Mouse (Mus musculus) embryonic facial prominence, embryonic 10.5 days (tissue): Measurements from ENCODE around the gene Chchd3. TPM values are rescaled to one million over a fixed set of nuclear protein-coding genes. Genes with fewer than 3 reads are reported as not detected.

Experiments used
- DNase-seq: peaks from one replicate; pipeline ENCODE4 v3.0.0-alpha.2; 2017; ENCODE audit warnings: low spot score
- H3K27ac ChIP-seq: fragments of 300-500 bp; sonication (generic); replicated peaks from 2 replicates; pipeline ENCODE4 v1.5.1; 2016; ENCODE audit warnings: mild to moderate bottlenecking
- H3K27me3 ChIP-seq: fragments of 300-500 bp; sonication (generic); replicated peaks from 2 replicates; pipeline ENCODE4 v1.6.1; 2016; ENCODE audit warnings: low read depth, mild to moderate bottlenecking; ENCODE audit not compliant: poor library complexity, severe bottlenecking
- H3K36me3 ChIP-seq: fragments of 300-500 bp; sonication (generic); replicated peaks from 2 replicates; pipeline ENCODE4 v1.6.1; 2016; ENCODE audit warnings: mild to moderate bottlenecking, moderate library complexity
- H3K4me1 ChIP-seq: fragments of 300-500 bp; sonication (generic); 2 replicates; pipeline ENCODE4 v1.6.1; 2016
- H3K4me3 ChIP-seq: fragments of 300-500 bp; sonication (generic); 2 replicates; pipeline ENCODE4 v1.5.1; 2016; ENCODE audit warnings: mild to moderate bottlenecking, moderate library complexity
- H3K9me3 ChIP-seq: fragments of 300-500 bp; sonication (generic); 2 replicates; pipeline ENCODE4 v1.6.1; 2016; ENCODE audit warnings: mild to moderate bottlenecking
- WGBS: fragments of 180-500 bp; shearing (Covaris S2); methylation state at CpG from one replicate; pipeline ENCODE4 v1.1.7; 2016; 5-methylcytosine and 5-hydroxymethylcytosine counted together
- polyA plus RNA-seq: library from polyadenylated mRNA; unstranded; fragments of >200 nt; fragmentation: Nextera tagmentation; extraction: Ambion mirVana; gene quantifications from 2 replicates; pipeline ENCODE4 v1.2.1, GENCODE M21; 2016

The Chchd3 gene
- 116 and 118 TPM in 2 replicates for polyA plus RNA-seq

DNA sequence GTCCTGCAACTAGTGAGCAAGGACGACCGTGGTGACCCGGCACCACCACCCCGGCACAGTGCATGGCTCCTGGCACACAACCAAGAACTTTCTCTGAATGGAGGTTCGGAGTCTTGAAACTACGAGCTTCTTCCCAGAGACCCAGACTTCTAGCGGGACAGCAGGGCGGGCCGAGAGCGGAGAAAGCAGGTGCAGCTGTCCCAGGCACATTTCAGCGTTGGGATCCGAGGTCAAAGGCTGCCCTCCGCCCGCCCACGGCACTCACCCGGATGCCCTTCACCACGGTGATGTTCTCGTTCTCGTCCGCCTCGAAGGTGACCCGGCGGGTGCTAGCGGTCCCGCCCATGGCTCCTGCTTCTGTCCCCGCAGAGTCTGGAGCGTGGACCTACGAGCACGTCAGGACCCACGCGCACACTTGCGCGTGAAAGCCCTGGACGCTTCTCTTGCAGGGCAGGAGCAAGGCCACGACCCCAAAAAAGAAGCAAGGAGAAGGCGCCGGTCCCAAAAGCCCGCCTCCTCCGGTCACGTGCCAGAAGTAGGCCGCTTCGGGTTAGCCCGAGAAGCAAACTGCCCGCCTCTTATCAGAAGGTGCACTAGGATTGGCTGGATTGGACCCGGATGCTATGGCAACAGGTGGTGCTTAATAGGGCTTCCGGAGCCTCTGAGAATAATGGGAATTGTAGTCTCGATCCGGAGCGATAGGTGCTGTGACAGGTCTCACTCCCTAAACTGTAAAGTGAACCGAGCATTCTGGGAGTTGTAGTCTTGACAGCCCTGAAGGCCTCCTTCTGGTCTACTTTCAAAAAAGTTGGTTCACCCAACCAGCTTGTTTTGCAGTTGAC lies at the start of gene Chchd3:
Gene Chchd3, minus strand, starts transcription at position 526 of the 842 bp plus-strand sequence.
- DNase-seq: peak; percentile 94
- H3K9me3 ChIP-seq: no peaks in the 10 kb centered on the region
- H3K36me3 ChIP-seq: peaks cover 12% of the 10 kb centered on the region
- peak within 1 kb of the TSS; percentile 94 for H3K4me3 ChIP-seq
- WGBS: under 1% methylated on average over 50 of the region's 50 CpGs
- peak within 1 kb of the TSS; percentile 90 for H3K27ac ChIP-seq
- H3K4me1 ChIP-seq: peaks cover 6% of the 10 kb centered on the region
- no peaks in the 10 kb centered on the region for H3K27me3 ChIP-seq

DNA sequence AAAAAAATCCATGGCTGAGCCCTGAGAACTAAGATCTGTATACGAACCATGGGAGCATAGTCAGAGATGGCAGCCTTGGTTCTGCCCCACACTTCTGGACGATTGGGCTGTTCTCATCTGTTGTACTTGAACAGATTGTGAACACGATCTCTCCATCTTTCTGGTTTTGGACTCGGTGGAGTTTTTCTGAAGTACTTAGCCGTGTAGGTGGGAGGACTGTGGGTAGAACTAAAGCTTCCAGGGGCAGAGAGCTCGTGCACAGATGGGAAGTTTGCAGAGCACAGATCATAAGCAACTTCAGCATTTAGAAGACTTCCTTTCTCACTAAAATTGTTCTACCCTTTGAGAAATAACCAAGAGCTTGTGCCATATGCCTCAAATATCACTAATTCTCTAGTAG lies 44.6 kb upstream of the Chchd3 start:
- Histone ChIP-seq H3K9me3 (no peaks in the 10 kb centered on the region), H3K27ac (no peak overlapping the region), H3K27me3 (no peaks in the 10 kb centered on the region), H3K4me3 (no peak overlapping the region), H3K36me3 (no peaks in the 10 kb centered on the region), H3K4me1 (no peaks in the 10 kb centered on the region)
- WGBS: 84% methylated on average over 6 of the region's 6 CpGs
- no peak for DNase-seq

DNA sequence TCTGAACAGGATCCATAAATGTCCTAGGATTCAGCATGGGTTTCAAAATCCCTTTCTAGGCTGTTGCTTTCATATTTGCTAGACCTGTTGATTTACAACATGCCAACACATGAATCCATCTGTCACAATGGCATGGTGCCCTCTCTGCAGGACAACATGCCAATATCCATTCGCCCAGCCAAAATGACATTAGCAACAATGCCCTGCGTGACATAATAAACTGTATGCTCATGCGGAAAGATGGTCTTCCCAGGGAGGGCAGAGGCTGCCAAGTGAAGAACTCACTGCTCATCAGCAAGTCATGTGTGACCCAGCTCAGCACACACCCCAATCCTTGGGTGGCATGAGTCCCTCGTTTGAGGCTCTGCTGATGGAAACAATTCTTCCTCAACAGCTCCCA lies 38.8 kb upstream of the Chchd3 start:
- Histone ChIP-seq H3K36me3 (no peaks in the 10 kb centered on the region), H3K27me3 (no peaks in the 10 kb centered on the region), H3K9me3 (no peaks in the 10 kb centered on the region), H3K27ac (no peak overlapping the region), H3K4me3 (no peak overlapping the region), H3K4me1 (peaks cover 9% of the 10 kb centered on the region)
- no peak for DNase-seq
- WGBS: 88% methylated on average over 4 of the region's 4 CpGs

DNA sequence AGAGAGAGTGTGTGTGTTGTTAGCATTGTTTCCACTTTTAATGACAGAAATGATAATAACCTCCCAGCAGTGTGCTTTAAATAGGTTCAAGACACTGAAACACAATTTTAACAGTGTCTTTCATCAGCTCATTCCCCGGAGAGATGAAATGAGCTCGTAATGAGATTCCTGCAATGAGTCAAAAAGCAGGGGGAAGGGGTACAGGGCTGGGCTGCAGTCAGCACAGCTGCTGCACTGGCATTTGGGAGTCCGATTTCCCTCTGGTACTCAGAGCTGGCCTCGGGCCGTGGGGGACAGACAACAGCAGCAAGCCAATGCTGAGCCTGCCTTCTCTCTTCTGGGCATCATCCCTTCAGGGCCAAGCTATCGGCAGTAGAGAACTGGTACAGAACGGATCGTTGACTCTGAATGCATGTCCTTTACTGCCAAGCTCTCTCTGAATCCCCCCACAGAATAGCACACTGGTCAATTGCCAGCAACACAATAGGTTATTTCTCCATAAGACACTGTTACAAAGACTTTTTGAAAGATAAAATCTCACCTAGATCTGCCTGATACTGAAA lies 34.7 kb upstream of the Chchd3 start:
- DNase-seq: peak; percentile 27
- no peaks in the 10 kb centered on the region for H3K27me3 ChIP-seq
- no peak overlapping the region for H3K27ac ChIP-seq
- no peaks in the 10 kb centered on the region for H3K36me3 ChIP-seq
- no peaks in the 10 kb centered on the region for H3K9me3 ChIP-seq
- WGBS: 45% methylated on average over 8 of the region's 8 CpGs
- H3K4me1 ChIP-seq: peaks cover 9% of the 10 kb centered on the region
- H3K4me3 ChIP-seq: no peak overlapping the region

DNA sequence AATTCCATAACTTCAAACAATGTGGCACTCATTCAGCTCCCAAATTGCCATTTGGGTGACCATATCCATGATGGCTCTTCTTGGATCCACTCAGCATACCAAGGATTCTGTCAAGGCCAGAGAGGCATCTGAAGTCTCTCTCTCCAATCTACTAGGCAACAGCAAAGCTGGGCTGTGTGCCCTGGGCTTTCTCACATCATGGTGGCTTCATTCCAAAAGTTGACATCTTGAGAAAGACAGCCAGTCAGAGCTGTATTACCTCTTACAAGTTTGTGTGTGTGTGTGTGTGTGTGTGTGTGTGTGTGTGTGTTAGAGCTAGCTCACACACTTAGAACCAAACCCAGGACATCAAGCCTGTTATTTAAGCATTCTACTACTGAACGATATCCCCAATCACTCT lies 20.1 kb upstream of the Chchd3 start:
- no peak overlapping the region for H3K4me3 ChIP-seq
- no peaks in the 10 kb centered on the region for H3K9me3 ChIP-seq
- no peak overlapping the region for H3K27ac ChIP-seq
- H3K36me3 ChIP-seq: no peaks in the 10 kb centered on the region
- 92% methylated on average over 1 of the region's 1 CpGs for WGBS
- H3K4me1 ChIP-seq: no peaks in the 10 kb centered on the region
- no peaks in the 10 kb centered on the region for H3K27me3 ChIP-seq
- DNase-seq: no peak

DNA sequence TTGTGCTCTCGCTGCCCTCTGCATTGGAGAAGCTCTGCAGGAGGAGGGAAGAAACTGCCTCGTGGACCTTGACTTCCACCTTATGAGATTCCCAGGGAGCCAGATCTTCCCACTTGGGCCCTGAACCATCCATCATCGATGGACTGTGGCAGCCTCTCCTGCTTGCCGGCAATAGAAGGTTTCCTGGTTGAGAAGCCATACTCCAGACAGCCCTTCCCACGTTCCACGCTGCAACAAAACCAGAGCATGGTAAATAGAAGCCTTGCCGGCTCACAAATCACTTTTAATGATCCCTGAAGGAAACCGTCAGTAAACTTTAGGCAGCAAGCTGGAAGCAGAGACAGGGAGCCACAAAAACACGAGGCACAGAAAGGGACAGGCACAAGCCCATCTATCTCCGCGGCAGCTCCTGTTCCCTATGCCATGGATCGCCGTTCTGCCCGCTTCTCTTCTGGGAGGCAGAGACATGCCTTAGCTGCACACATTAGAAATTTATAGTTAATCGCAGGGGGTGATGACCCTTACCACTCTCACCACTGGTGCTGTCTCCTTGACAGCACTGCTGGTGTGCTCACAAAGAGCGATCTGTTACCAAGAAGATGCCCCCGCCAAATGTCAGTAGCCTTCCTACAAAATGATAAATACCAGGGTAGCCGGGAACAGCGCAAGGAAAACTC lies 18.3 kb upstream of the Chchd3 start:
- Histone ChIP-seq H3K27me3 (no peaks in the 10 kb centered on the region), H3K36me3 (no peaks in the 10 kb centered on the region), H3K4me1 (no peaks in the 10 kb centered on the region), H3K4me3 (no peak overlapping the region), H3K27ac (no peak overlapping the region), H3K9me3 (no peaks in the 10 kb centered on the region)
- WGBS: 85% methylated on average over 19 of the region's 19 CpGs
- no peak for DNase-seq

DNA sequence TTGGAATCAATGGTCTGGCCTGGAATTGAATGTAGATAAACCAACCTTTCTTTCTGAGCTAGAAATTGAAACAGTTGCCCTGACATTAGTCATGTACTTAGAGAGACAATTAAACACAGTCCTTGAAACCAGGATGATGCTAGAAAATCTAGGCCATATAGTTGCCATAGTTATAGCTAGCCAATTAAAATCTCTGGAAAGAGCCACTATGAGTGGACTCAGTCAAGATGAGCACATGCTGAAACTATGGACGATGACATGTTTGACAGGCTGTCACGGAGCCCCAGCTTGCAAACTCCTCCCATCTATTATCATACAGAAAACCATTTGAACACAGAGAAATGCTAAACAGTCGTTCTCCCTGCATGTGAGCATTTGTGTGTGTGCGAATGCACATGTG lies 6.4 kb upstream of the Chchd3 start:
- WGBS: 79% methylated on average over 4 of the region's 4 CpGs
- Histone ChIP-seq H3K4me1 (no peaks in the 10 kb centered on the region), H3K27me3 (no peaks in the 10 kb centered on the region), H3K27ac (no peak overlapping the region), H3K9me3 (no peaks in the 10 kb centered on the region), H3K4me3 (no peak overlapping the region), H3K36me3 (no peaks in the 10 kb centered on the region)
- no peak for DNase-seq

DNA sequence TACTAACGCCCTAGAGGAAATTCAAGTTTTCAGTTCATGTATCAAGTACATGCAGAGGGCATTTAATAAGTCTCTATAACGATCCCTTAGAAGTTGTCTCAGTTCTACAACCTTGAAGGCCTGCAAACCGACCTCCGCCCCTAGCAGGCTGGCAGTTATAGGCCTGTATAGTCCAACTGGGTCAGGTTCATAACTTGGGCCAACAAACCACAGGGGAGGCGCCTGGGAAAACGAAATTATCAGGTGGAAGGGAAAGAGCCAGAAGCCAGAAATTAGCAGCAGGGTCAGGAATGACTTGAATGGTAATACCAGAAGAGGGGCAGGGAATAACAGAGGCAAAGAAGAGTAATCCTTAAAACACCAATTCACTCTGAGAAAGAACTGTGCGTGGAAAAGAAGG lies 784 bp downstream of the Chchd3 start:
- Histone ChIP-seq H3K36me3 (peaks cover 19% of the 10 kb centered on the region), H3K27ac (peak overlapping the region; percentile 90), H3K27me3 (no peaks in the 10 kb centered on the region), H3K4me3 (peak overlapping the region; percentile 94), H3K9me3 (no peaks in the 10 kb centered on the region), H3K4me1 (peaks cover 6% of the 10 kb centered on the region)
- 41% methylated on average over 7 of the region's 7 CpGs for WGBS
- DNase-seq: no peak

DNA sequence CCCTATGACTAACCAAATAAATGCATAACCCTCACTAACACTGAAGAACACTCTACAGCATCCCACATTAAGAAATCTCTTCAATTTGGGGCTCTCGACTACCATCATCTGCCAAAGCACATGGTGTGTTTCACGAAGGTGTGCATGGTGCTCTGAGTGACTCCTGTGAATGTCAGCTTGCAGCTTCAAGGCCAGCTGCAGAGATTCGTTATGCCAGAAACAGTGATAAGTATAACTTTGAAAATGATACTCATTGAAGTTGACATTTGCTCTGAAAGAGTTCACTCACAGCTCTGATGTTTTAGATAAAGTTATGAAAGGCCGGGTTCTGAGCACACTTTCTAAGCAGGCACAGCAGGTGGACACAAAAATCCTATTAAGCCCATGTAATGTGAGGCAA lies 3.7 kb downstream of the Chchd3 start:
- Histone ChIP-seq H3K27me3 (no peaks in the 10 kb centered on the region), H3K4me3 (no peak overlapping the region), H3K27ac (no peak overlapping the region), H3K36me3 (peaks cover 25% of the 10 kb centered on the region), H3K9me3 (no peaks in the 10 kb centered on the region), H3K4me1 (peaks cover 6% of the 10 kb centered on the region)
- WGBS: 86% methylated on average over 4 of the region's 4 CpGs
- no peak for DNase-seq

DNA sequence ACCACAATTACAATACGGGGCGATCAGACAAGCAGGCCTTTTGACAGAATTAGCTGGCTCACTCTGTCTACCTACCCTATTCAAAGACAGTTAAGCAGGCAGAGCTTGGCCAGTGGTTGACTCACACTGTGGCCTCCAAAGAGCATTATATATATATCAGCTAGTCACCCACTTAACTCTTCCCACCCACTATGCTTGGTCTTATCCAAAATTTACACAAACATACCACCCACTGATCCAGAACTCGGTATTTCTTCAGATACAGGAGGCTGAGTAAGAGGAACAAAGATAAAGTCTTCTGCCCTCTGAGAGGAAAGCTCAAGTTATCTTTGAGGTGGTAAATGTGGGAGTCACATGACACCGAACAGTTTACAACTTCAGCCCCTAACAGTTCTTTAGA lies 4.4 kb downstream of the Chchd3 start:
- H3K36me3 ChIP-seq: peaks cover 25% of the 10 kb centered on the region
- H3K27me3 ChIP-seq: no peaks in the 10 kb centered on the region
- peaks cover 6% of the 10 kb centered on the region for H3K4me1 ChIP-seq
- no peak overlapping the region for H3K27ac ChIP-seq
- no peak overlapping the region for H3K4me3 ChIP-seq
- H3K9me3 ChIP-seq: no peaks in the 10 kb centered on the region
- DNase-seq: no peak
- WGBS: 91% methylated on average over 4 of the region's 4 CpGs

DNA sequence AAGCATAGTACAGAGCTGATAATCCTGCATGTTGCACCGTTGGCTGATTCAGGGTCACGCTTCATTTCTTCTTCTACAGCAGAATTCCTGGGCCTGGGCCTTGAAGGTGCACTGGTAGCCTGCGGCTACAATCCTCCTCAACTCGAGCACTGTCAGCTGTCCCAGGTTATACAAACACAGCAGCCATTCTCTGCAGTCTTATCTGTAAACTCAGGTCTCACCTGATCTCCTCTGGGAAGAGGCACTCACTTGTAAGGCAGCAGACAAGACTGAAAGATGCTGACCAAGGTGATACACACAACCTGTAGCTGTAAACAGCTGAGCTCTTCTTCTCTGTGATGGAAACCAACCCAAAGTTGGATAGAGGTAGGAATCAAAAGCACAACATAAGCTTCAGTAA lies 5.1 kb downstream of the Chchd3 start:
- no peak overlapping the region for H3K27ac ChIP-seq
- no peaks in the 10 kb centered on the region for H3K27me3 ChIP-seq
- 92% methylated on average over 4 of the region's 4 CpGs for WGBS
- peaks cover 25% of the 10 kb centered on the region for H3K36me3 ChIP-seq
- no peak overlapping the region for H3K4me3 ChIP-seq
- DNase-seq: no peak
- peaks cover 6% of the 10 kb centered on the region for H3K4me1 ChIP-seq
- H3K9me3 ChIP-seq: no peaks in the 10 kb centered on the region

DNA sequence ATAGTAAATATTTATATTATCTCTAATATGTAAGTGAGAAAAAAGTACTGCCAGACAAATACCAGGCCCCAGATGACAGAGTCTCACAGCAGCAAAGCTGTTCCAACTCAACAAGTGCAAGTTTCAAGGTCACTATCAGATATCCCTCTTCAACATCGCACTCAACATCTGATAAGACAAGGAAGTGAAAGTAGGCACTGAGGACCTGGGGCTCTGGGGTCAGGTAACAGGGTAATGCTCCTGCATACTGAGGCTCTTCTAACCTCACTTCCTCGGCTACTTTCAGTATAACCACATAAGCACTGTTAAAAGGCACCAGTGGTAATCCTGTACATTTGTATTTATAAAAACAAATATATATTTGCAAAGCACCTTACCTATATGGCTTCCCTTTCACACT lies 8.4 kb downstream of the Chchd3 start:
- H3K27me3 ChIP-seq: no peaks in the 10 kb centered on the region
- no peak overlapping the region for H3K4me3 ChIP-seq
- H3K27ac ChIP-seq: no peak overlapping the region
- WGBS: 83% methylated on average over 2 of the region's 2 CpGs
- peaks cover 40% of the 10 kb centered on the region for H3K36me3 ChIP-seq
- no peaks in the 10 kb centered on the region for H3K4me1 ChIP-seq
- no peak for DNase-seq
- H3K9me3 ChIP-seq: no peaks in the 10 kb centered on the region
